Mouse (Mus musculus) kidney, postnatal 25 days (tissue): ENCODE results near the gene Rabgap1l.
A peak's percentile ranks its signal among the peaks of the same experiment; 100 is the strongest.
"Not testable (repeated sequence)": the region's sequence is repeated elsewhere in the genome, so short reads cannot be mapped to it uniquely, and the experiment has no call there.

Source experiments
- DNase-seq, 2 experiments: peaks; one replicate each; pipeline ENCODE4 v3.0.0; 2021; ENCODE audit warnings: mixed read lengths in 2 of 2

Gene Rabgap1l

DNA sequence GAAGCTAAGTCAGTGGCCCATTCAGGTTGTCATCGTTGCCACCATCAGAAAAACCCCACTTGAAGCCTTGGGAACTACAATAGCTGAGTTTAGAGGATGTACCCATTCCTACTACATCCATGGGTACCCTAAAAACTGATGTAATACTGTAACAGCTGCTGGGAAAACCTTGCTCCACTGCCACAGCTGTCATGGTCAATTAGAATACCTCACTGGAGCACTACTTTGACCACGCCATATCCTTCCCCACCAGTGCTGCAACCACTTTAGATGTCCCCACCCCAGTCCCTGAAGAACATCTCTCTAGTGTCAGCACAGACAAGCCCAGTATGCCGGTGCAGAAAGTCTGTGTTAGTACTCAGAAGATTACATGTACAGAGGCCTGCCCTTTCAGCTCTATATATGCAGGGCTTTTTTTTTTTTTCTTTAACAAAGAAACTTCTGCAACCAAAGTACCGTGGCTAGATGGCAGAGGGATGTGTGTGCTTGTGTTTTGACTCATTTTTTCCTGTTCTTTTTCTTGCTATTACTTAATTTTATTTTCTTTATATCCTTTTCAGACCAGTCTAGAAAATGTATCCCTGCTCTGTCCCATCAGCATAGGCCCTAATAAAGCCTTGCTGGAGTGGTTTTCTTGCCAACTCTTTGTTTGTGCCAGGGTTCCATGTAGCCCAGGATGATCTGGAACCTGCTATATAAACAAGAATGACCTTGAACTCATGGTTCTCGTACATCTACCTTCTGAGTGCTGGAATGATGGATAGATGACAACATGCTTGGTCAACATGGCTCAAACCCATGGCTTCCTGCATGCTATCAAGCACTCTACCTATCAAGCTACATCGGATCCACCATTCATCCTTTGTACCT, 100.6 kb downstream of the Rabgap1l start:
- no peak for DNase-seq

DNA sequence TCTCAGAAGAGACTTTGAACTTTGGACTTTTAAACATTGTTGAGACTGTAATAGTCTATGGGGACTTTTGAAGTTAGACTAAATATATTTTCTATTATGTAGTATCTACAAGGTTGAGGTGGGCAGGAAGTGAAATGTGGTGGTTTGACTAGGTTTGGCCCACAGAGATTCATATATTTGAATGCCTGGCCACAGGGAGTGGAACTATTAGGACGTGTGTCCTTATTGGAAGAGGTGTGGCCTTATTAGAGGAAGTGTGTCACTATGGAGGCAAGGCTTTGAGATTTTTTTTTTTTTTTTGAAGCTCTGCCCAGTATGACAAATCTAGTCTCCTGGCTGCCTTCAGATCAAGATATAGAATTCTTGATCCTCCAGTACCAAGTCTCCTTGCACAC, 101.8 kb downstream of the Rabgap1l start:
- DNase-seq: no peak

DNA sequence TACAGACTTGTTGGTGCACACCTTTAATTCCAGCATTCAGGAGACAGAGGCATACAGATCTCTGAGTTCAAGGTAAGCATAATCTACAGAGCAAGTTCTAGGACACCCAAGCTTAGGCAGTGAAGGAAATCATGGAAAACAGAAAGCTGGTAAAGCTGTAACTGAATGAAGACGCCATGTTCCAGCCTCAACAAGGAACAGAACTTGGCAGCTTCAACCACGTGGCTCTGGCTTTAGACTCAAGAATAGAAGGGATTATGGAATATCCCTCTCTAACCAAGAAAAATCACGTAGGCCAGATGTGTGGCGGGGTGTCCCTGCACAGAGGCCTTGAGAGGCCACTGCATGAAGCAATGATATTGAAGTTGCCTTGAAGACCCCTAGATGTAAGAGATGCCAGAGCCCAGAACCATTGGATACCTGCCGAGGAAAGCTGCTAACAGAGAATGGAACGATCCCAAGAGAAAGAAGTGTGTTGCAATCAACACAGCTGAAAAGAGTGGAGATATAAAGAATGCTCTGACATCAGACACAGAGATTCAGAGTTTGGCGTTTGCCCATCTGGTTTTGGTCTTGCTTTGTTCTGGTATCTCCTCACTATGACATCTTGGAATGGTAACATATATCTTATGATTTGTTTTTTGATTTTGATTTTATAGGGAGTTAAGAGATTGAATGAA, 102.4 kb downstream of the Rabgap1l start:
- no peak for DNase-seq

DNA sequence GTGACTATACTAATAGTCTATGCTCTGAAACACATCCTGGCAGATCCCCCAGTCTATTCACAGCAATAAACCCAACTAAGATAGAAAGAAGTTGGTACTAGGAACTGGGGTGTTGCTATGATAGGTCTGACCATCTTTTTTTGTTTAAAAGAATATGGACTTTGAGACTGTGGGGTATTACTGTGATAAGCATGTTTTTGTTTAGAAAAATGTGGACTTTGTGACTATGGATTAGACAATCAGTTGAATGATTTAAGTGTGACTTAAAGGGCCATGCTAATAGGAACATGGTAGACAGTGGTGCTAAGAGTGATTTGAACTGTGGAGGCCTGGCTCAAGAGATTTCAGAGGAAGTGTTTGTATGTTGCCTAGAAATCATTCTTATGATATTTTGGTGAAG, 103.5 kb downstream of the Rabgap1l start:
- DNase-seq: no peak

DNA sequence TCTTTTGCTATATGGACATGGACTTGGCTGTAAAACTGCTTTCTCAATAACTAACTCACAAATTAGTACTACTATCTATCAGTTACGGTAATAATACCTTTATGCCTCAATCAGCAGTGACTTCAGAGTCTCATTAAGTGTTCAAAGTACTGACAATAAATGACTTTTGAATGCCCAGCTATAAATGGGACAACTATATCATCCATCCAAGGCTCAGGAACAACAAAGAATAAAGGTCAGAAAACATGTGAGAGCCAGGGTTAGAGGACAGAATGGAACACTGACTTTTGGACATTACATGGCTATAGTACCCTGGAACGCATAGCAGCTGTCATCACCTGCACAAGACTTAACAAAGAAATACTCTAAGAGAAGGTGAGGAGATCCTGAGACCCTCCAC, 108.8 kb downstream of the Rabgap1l start:
- no peak for DNase-seq

DNA sequence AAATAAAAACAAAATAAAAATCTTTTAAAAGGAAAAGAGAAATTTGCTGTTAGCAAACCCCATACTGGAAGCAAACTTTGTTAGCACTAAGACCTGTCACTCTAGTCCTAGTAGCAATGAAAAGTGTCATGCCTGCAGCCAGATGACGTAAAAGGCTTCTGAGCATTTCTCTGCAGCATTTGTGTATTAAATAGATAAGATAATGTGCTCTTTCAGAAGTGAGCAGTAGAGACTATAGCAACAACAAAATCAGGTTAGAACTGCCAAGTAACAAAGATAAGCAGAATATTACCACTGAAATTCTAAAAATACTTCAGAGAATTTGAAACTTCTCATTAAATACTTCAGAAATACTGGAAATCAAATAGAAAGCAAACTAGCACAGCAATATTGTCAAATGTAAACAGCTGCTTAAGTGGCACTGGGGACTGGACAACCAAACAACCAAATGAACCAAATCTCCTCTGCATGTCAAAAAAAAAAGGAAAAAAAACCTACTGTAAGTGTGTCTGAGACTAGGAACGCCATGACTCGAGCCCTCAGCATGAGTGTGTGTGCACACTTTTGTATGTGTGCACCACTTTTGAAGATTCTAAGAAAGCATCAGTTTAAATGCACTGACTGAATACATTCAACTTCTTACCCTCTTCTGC, 111.5 kb downstream of the Rabgap1l start:
- DNase-seq: no peak

DNA sequence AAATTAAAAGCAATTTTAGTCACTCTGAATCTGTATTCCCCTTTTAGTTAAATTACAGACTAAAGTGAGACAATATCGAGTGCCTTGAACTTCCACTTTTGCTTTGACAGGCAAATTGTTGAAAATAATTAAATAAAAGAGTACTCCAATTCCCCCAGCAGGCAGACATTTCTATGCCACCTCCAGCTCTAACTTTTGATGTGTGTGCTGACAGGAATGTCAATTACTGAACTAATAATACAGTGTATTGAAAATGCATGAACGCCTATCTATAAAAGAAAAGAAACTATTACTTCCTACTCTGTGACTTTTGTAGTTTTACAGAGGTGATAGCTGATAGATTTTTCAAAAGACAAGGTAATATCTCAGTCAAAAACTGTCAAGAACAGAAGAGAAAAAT, 118.2 kb downstream of the Rabgap1l start:
- no peak for DNase-seq

DNA sequence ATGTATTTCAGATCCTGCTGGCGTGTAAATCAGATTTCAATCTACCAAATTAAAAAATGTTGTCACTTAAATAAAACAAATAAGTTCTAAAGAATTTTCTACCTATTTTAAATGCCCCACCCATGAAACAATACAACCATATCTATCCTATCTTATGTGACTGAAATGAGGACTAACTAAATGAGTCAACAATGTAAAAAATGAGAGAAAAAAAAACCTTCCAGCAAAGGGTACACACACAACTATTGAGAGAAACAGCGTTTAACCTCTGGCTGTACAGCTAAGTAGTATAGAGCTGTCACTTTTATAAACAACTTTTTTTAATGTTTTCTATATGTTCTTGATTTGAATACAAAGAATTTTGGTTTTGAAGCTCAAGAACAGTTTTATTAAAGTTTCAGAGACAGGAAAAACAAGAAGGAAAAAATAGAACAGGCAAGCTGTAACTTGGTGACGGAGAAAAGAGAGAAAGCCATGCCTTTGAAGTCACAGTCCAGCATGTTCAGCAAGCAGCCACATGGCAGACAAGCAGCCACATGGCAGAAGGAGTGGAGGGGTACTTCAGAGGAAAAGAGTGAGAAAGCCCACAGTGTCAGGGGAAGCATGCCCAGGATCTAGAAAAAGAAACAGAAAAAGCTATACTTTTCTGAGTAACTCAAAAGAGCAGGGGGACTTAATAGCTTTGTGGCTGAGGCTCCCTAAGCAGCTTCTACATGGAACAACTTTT, 120.8 kb downstream of the Rabgap1l start:
- no peak for DNase-seq

DNA sequence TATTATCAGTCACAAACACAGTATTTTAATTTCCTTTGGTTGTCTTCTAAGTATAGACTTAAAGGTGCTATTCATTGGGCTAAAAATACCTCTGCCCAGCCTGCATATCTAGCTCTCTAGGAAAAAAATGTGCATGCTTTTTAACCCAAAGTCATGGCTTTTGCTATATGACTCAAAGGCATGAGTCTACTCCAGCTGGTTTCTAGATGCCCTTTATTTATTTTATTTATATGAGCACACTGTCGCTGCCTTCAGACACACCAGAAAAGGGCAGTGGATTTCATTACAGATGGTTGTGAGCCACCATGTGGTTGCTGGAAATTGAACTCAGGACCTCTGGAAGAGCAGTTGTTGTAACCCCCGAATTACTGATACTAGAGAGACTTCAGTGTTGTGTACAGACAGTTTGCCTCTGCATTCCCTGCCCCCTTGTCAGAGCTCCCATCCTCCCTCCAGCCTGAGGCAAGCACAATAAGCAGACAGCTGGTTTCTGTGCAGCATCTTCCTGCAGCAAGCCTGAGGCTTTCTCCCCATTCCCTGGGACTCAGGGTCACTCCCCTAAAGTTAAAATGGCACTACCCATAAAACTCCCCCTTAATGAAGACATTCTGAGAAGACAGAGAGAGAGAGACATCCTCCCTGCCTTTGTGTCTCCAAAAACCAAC, 137.1 kb downstream of the Rabgap1l start:
- DNase-seq: no peak

DNA sequence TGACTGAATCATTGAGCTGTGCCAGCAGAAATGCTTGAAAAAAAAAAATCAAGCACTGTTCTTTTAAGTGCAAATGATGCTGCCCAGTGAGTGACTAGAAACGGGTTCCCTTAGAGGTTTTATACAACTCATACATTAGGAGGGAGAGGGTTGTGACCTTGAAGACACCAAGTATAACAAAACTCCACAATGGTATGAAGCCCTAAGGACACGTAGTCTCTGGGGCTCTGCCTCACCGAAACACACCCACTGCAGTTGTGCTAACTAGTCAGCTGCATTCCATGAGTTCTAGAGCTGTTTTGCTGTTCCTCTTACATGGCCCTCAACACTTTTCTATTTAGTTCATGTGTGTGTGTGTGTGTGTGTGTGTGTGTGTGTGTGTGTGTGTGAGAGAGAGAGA, 141.3 kb downstream of the Rabgap1l start:
- DNase-seq: no peak

DNA sequence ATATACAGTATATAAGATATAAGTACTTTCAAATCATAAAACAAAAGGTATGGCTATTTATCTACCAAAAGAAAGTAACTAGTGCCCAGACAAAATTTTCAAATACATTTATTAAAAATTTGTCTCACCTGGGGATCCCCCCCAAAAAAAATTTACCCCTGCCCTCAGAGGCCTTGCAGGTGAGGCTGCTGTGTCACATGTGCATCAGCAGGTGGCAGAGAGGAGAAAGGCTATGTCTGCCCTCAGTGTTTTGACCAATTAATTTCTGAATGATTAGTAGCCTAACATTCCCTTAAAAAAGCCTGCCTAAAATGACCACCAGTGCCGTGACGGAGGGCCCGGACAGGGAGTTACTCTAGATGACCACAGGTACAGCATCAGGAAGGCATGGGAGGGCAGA, 147.6 kb downstream of the Rabgap1l start:
- DNase-seq: no peak

DNA sequence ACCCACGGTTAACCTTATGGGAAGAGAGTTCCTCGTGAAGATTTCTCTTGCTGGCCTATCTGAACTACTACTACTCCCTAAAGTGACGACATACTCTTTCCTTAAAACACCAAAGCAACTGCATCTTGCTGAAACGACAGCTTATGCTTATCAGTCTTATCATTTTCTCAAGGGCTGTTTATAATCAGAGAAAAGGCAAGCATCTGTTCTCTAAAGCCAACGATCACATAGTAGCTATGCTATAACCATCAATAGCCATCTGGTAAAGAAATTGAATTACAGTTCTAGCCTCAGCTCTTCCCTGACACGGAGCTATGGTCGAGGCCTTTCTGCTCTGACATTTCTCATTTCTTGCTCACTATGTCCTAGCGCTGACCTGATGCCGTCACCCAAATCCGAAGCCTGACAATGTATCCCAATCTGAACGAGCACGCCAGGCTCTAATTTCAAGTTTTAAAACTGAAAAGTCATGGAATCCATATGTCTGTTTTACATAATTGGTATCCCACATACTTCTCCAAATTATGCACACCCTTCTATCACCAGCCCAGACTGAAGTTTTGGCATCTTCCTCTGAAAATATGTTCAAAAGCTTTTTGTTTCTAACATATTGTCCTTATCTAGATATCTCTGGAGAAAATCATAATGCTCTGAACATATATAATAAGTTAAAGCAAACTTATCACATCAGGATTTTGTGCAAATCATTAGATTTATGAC, 164.6 kb downstream of the Rabgap1l start:
- DNase-seq: no peak

DNA sequence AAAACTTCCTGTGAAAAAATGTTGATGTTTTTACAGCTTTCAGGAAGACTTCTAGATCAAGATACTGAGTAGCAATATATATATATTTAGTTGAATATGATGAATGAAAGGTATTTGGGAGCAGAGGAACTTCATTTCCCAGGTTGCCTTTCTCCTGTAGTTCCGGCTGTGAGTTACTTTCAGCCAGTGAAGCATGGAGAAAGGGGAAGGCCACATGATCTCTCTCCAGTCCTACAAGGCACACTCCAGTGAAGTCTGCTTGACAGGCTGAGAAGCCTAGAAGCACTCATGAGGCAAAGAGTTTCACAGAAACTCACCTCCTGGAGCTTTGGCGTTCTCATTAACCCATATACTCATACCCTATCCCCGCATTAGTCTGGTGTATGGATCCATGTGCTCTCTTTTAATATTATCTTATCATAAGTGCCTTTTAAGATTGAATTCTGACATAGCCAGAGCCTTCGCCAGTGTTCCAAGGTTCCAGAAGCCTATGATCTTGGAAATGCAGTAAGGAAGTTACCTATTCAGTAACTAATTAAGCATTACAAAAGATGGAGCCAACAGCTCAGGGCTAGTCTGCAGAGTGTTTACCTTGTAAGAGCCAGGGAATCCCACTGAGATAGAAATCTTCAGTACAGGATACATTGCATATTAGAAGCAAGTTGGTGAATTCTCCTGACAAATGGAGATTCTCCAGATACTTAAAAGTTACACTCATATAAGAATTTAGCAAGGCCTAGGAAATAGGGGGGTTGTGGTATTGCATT, 168.5 kb downstream of the Rabgap1l start:
- DNase-seq: not testable (repeated sequence)

DNA sequence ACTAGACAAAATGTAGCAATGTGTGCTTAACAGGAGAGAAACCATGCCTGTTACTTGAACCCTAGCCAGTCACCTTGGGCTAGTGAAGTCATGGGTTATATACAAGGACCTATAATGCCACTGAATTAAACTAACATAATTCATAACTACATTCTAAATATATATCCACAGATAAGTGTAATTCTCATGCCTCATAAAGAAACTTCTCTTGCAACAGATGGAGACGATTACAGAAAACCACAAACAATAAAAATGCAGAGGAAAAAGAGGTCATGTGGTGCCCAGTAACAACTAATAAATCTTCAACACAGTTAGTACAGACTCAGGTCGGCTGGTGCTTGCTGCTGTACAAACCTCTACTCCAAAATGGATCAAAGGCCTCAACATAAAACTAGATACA, 174.8 kb downstream of the Rabgap1l start:
- DNase-seq: no peak

DNA sequence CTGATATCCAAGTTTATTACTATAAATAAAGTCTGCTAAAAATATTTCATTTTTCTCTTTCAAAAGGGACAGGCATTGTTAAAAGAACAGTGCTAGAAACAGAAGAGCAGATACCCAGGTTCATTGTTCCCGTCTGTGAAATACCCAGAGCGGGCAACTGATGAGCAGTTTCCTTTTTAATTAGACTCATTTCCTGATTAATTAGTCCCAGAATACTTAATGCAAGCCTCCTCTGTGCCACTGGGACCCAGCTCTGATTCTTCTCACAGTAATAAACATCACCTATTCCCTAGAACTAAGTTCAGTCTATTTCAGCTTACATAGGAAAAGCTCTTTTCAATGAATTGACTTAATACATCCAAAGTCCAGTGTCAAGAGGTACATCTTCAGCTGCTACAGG, 186.6 kb downstream of the Rabgap1l start:
- no peak for DNase-seq

DNA sequence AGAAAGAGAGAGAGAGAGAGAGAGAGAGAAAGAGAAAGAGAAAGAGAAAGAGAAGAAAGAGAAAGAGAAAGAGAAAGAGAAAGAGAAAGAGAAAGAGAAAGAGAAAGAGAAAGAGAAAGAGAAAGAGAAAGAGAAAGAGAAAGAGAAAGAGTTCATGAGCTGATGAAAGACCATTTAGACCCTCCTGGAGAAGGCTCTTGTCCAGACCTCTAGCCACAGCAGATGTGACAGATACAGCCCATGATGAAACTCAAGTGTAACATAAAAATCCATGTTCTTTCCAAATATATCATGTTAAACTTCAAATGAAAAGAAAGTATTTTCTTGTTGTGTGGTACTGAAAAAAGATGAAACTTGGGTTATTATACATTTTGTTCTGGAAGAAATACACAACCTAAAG, 189.7 kb downstream of the Rabgap1l start:
- not testable (repeated sequence) for DNase-seq

DNA sequence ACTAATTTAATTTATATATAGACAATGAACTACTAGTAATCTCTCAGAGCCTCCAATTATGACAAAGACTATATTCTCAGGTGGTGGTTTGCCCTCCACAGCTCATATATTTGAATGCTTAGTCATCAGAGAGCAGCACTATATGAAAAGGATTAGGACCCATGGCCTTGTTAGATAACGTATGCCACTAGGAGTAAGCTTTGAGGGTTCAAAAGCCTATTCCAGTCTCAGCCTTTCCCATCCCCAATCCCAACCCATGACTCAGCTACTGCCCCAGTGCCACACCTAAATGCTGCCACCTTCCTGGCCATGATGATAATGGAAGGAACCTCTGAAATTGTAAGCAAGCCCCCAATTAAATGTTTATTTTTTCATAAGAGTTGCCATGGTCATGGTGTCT, 195.6 kb downstream of the Rabgap1l start:
- no peak for DNase-seq

DNA sequence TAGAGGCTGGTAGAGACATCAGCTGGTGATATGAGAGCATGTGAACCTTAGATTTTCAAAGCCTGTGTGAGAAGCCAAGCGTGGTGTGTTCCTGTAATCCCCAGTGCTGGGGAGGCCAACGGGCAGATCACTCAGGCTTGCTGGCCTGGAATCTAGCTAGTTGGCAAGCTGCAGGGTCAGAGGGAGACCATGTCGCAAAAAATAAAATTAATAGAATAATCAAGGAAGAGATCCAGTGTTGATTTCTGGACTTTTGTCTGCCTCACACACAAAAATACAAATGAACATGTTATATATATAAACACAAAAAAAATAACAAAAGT, 196.1 kb downstream of the Rabgap1l start:
- DNase-seq: peak; percentile 32 to 46

DNA sequence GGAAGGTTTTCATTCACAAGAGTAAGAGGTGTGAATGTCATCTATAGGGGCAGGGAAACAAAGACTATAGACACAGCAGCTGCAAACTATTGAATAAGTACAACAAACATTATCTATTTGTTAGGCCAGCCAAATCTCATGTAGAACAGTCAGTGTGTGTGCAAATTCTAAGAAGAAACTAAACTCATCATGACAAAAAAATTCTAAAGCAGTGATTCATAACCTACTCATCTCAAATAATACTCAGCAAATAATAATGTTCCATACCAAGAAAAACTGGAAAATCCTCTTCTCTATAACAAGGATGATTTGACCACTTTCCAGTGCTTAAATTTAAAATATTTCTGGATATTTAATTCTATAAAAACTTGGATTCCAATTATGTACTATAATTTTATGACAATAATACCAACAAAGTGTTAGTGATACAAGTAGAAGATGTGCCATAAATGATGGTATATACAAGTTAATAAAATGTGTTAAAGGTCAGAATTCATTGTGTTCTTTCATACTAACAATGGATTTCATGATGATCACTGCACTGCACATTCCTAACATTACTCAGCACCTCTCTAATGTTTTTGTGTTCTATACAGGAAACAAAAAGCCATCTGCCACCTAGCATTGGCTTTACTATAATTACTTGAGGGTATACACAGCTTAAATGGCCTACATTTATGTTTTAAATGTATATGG, 196.6 kb downstream of the Rabgap1l start:
- no peak for DNase-seq

DNA sequence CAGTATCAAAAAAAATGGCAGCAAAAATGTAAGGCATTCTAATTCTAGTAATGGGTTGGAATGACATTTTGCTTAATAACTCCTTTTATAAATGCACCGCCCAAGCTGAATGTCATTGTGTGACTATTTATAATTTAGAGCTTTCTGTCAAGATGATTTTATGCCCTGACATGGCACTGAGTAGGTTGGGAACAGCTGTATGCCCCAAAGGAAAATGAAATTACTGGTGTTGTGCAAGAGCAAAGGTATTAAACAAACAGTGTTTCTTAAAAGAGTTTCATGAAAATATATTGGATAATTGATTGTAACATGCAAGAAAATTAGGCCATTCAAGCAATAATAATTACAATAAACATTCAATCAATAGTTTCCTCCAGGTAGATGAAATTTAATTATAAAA, 198.4 kb downstream of the Rabgap1l start:
- DNase-seq: no peak

DNA sequence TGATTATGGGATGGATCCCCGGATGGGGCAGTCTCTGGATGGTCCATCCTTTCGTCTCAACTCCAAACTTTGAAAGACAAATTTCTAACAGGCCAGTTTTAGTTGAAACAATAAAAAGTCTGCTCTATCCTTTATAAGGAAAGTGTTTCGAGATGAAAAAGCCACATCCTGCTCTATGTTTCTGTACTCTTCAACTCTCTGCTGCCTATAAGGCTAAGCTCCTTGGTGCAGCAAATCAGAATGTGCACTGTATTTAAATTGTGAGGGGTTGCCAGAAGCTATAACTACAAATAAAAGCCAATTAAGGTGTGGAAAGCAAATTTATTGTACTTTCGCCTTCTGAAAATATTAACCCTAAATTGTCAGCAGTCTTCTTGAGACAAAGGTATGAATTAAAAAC, 198.9 kb downstream of the Rabgap1l start:
- DNase-seq: no peak
